Mouse (Mus musculus) testis, postnatal 10 days (tissue): ENCODE data around the gene B3gnt7.

Experiments used
- DNase-seq: peaks from one replicate; pipeline ENCODE4 v3.0.0; 2021; ENCODE audit warnings: low spot score

The B3gnt7 gene

GRCm38 (mm10) chr1:86345956-86346355, 43.3 kb downstream of the B3gnt7 start:
- DNase-seq, result no peak

DNA sequence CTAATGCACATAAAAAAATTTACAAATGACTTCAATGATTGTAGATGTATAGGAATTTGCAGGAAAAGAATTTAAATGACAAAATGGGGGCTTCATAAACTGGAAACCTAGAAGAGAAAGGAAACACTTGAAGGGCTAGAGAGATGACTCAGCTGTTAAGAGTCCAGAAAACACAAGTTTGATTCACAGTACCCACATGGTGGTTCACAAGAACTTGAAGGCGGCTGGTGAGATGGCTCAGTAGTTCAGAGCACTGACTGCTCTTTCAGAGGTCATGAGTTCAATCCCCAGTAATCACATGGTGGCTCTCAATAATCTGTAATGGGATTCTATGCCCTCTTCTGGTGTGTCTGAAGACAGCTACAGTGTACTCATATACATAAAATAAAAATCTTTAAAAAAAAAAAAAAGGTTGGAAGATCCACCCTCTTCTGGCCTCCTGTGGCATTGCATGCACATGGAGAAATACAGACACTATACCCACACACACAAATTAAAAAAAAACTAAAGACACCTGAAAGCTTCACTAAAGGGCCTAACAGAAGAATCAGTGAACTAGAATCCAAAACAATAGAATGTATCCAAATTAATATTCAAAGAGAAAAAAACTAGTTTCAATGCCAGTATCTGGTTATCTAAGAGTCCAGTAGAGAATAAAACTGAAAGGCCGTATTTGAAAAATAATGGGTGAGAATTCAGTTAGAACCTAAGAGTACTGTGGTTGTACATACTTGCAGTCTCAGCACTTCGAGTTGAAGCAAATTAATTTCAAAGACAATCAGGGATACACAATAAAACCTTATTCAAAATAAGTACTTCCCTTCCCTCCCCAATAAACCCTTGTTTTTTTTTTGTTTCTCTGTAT, 44.5 kb downstream of the B3gnt7 start:
- DNase-seq, result no peak

DNA sequence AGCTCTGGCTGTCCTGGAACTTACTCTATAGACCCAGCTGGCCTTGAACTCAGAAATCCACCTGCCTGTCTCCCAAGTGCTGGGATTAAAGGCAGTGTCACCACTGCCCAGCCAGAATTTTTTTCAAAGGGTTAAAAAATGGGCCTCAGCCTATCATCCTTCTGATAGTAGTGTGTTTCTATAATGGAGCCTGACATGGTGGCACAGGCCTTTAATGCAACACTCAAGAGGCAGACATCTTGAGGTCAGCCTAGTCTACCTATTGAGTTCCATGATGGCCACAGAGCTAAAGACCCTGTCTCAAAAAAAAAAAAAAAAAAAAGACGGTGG, 45.0 kb downstream of the B3gnt7 start:
- DNase-seq, result no peak

DNA sequence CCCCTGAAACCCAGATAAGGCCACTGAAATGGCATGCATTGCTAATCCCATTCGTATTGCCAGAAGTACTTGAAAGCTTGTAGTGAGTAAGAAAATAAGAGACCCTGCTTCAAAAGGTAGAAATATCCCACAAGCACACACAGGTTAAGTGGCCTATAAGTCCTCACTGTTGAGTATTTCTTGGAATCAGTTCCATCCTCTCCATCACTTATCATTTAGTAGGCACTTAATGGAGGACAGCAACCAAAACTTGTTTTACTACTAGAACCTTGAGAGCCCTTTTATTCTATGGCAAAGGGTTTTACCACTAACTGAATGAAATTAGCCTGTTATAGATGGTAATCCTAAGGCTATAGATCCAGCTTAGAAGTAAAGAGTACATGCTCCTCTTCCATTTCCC, 45.5 kb downstream of the B3gnt7 start:
- DNase-seq, result no peak

- no peak for DNase-seq
These were observed 46.2 kb downstream of the B3gnt7 start for GRCm38 (mm10) chr1:86348801-86349200.

DNA sequence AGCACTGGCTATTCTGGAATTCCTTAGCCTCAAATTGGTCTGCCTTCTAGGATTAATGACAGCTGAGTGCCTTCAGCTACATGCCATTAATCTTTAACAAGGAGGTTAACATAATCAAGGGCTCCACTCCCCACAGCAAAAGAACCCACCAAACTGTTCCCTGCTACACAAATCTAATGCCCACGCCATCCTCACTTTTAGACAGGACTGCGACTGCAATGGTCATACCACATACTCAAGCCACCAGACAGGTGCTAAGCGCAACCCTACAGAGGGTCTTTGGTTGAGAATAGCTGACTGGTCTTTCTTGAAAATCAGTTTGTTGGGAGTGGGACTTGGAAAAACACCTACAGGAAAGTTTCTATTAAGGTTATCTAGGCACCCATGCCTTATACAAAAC, 46.6 kb downstream of the B3gnt7 start:
- DNase-seq, result no peak

- no peak for DNase-seq
These were observed 47.1 kb downstream of the B3gnt7 start for GRCm38 (mm10) chr1:86349696-86350095.

DNA sequence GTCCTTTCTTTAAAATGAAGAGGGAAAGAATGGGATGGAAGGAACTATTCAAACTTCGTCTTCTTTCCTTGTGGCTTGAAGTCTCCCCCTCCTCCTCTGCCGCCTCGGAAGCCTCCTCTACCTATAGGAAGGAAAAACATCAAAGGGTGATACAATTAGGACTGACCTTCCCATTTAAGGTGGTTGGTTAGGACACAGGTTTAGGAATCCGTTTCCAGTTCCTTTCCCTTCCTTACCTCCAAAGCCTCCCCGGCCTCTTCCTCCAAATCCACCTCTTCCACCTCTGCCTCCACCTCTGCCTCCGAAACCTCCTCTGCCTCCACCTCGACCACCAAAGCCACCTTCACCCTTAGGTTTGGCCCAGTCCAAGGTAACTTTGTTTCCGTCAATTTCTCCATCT, 47.9 kb downstream of the B3gnt7 start:
- no peak for DNase-seq

DNA sequence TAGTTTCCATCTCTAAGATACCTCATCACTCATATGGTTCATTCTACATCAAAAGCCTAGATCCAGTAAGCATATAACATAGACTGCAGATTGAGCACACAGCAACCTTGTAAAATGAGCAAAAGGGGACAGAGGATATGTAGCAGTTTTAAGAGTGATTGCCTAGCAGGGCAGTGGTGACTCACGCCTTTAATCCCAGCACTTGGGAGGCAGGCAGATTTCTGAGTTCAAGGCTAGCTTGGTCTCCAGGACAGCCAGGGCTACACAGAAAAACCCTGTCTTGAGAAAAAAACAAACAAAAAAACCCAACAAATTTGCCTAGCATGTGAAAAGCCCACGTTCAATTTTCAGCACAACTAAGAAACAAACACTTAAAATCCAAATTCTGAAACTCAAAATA, 51.6 kb downstream of the B3gnt7 start:
- no peak for DNase-seq
